Mouse (Mus musculus) mouse embryonic stem cell (cell line): Measurements from ENCODE around the gene Ccdc69.

ENCODE experiments used
- in situ Hi-C, 2 experiments: fragments of 300-500 bp; cut with MboI; formaldehyde crosslinking; loops; 1 replicate in 1 of 2; 3 replicates in 1 of 2; pipeline ENCODE4 v1.14.3; 2019 to 2020; ENCODE audit warnings: low sequenced_read_pairs in 2 of 2, low pct_unique_long_range_greater_than_20kb in 1 of 2, mixed read lengths in 1 of 2; ENCODE audit not compliant: unreplicated experiment in 1 of 2

Gene Ccdc69

GRCm38 (mm10) chr11:55019711-55020110, 58.2 kb downstream of the Ccdc69 start:
- in situ Hi-C loops: no loop called here

- in situ Hi-C loops: no loop called here
Measured at GRCm38 (mm10) chr11:55018034-55018433, 59.9 kb downstream of the Ccdc69 start.

GRCm38 (mm10) chr11:55017201-55017600, 60.7 kb downstream of the Ccdc69 start:
- in situ Hi-C loops: no loop called here

GRCm38 (mm10) chr11:55016758-55017157, 61.2 kb downstream of the Ccdc69 start:
- in situ Hi-C loops: no loop called here

DNA sequence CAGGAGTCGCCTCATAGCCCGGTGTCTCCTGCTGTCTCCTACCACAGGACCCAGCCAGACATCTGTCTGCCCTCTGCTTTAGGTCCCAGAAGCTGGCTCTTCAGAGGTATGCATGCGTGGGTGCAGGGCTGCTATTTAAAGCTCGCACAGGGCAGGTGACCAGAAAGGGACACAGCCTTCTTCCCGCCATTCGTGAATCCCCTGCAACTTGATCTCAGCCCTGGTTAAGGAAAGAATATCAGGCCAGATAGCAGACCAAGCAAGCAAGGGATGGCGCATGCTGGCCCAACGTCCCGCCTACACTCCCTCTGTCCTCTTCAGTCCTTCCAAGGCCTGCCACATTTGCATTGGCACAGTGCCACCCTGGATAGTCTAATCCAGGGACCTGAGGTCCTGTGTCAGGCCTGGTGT, 62.1 kb downstream of the Ccdc69 start:
- in situ Hi-C loops: no loop called here

DNA sequence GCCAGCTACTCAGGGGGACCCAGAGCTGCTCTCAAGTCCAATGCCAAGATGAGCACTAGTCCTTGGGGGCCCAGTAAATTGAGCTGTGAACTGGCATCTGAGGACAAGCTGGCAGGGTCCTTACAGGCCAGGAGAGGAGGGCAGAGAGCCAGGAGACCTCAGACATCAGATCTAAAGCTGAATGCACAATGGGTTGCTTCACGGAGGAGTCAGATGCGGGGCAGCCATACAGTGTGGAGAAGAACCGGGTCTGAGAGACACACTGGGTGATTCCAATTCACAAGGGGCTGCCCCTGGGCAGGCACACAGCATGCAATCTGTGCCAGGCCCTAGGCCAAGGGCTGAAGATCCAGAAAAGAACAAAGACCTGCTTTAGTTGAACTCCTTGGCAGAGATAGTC, 62.7 kb downstream of the Ccdc69 start:
- in situ Hi-C loops: no loop called here

- in situ Hi-C loops: no loop called here
Measured at GRCm38 (mm10) chr11:55013802-55014201, 64.1 kb downstream of the Ccdc69 start.

DNA sequence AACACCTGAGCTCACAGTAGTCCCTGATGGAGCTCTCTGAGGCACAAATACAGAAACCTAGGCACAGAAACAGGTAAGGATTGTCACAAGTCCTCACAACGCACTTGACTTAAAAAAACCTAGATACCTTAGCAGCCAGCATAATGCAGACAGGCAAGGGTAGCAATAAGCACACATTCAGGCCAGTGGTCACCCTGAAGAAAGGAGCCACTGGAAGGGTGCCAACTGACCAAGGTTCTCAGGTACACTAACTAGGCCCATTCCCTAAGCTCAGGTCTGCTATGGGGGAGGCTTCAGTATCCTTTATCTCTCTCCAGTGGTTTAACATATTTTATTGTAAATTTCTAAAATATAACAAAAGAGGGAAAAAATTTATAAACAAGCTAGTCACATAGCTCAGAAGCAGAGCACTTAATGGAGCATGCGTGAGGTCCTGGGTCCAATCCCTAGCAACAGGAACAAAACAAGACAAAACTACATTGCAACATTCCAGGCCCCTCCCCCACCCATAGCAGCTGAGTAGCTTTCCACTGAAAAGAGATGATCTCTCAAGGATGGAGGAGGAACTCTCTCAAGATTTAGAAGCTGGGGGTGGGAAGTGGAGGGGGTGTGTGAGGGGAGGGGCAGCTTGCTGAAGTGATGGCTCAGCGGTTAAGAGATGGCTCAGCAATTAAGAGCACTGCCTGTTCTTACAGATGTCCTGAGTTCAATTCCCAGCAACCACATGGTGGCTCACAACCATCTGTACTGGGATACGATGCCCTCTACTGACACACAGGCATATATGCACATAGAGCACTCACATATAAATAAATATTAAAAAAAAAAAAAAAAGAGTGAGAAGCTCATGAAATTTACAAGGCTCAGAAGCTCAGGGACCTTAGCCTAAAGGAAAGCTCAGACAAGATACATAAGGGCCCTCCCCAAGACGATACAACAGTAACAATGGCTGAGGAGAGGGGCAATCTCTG, 65.1 kb downstream of the Ccdc69 start:
- in situ Hi-C loops: no loop called here

DNA sequence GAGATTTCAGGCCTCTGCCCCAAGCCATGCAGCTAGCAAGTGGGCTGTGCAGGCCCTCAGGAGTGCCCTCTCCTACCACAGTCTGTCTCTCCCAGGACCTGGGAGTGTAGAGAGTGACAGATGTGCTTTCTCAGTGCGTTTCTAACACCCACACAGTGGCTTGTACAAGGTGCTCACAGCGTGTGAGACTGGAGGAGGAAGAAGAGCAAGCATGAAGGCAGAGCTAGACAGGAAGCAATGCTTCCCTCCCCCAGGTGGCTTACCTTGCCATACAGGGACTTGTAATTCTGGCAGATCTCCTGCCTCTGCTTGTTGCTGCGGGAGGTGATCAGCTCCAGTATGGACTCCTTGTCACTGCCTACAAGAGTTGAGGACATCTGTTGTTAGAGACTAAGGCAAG, 66.5 kb downstream of the Ccdc69 start:
- in situ Hi-C loops: no loop called here

DNA sequence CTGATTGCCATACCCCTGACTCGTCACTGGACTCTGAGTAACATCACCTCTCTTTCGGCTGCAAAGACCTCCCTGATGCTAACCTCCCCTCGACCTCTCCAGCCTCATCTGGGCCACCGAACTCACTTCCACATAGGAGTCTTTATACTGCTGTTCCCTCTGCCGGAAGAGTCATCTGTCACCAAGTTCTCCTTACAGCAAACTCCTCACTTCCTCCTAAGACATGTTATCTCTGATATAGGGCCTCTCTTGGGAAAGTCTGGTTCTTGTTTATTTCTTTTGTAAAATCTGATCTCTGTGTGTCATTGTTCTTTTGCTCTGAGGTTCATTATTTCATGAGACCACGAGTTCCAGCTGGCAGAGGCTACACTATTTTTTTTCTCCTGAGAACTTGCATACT, 69.7 kb downstream of the Ccdc69 start:
- in situ Hi-C loops: no loop called here

DNA sequence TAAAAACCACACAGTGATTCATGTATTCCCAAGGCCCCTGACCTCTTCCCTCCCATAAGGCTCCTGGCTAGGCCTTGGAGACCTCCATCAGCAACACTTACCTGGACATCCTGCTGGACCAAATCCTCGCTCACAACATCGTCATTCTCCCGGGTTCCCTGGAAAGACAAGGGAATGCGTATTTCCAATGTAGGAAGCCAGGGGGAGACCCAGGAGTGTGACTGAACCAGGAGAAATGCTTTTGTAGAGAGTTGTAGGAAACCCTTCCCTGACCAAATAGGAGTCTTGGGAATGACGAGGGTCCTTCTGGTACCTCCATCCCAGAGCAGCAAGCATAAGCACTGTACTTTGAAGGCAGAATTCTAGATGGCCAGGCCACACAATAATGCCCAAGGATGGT, 72.2 kb downstream of the Ccdc69 start:
- in situ Hi-C loops: no loop called here

DNA sequence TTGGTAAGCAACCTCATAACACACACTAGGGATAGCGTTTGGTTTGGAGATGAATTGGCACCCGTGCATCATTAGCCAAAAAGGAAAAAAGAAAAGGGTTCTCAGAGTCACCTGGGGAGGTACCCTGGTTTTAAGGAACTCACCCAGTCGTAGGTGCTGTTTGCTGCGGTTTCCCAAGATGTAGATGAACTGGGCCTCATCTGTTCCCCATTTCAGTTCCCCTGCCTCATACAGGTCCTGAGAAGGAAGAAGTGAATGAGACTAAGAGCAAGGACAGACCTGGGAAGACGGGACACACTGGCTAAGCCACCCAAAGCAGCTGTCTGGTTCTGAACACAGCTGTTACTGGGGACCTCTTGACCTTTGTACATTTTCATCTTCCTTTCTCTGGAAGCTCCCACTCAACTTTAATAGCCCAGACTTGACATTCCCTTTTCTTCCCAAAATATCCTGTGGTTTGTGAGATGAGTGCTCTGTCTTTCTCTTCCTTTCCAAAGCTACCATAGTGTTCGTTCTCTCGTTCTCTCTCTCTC, 72.9 kb downstream of the Ccdc69 start:
- in situ Hi-C loops: no loop called here
